Mouse (Mus musculus) liver (tissue): ENCODE measurements around the gene Ms4a8a.
A peak's percentile ranks its signal among the peaks of the same experiment; 100 is the strongest.
"Not testable (repeated sequence)": the region's sequence is repeated elsewhere in the genome, so short reads cannot be mapped to it uniquely, and the experiment has no call there.

Experiments
- DNase-seq: peaks from one replicate; pipeline ENCODE4 v3.0.0-alpha.2; 2020; ENCODE audit warnings: mixed read lengths

The Ms4a8a gene

DNA sequence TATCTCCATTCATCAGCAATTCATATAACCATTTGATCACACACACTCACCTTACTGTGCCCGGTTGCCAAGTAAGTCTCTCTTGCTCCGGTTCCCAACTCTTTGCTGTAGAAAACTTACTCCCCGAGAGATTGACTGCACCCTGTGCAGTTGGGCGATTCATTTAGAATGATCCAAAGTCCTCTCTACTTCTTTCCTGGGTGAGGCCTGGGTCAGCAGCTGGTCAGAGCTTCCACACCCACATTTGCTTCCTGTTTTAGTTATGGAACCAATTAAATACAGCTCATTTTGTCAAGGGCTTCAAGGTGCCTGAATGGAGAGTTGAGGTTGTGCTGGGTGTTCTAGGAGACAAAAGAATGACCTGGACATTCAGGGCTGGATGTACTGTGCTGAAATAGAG, at the start of gene Ms4a8a:
TSS of gene Ms4a8a (minus strand) at position 169 of the 400 bp plus-strand sequence.
- no peak for DNase-seq

DNA sequence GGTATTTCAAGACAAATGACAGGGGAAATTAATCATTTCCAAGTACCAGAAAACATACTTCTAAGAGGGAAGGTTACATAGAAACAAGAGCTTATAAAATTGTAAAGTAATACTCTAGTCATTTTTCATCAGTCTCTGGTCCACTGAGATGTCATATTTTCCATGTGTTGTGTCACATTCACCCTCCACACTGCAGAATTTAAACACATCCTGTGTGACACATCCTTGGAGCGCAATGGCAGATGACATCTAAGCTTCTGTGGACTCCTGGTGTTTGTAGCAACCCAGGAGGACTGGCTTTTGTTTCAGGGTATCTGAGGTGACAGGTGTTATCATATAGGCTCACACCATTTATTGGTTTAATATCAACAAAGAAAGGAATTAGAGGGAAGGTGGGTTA, 48.8 kb upstream of the Ms4a8a start:
- no peak for DNase-seq

DNA sequence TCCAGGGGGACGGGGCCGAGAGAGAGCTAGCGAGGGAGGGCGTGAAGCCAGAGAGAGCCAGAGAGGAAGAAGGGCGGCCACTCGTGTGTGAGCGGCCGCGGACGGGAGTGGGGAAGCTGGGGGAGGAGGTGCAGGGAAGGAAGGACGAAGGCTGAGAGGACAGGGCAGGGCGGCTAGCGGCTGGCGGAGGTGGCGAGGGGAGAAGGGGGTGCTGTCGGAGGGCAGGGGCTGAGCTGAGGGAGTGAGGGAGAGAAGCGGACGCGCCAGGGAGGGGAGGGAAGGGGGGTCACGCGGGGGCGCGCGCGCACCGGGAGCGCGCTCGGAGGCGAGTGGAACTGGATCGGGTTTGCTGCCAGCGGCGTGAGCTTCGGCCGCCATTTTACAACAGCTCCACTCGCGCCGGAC, 40.1 kb upstream of the Ms4a8a start:
- DNase-seq = peak; percentile 7

DNA sequence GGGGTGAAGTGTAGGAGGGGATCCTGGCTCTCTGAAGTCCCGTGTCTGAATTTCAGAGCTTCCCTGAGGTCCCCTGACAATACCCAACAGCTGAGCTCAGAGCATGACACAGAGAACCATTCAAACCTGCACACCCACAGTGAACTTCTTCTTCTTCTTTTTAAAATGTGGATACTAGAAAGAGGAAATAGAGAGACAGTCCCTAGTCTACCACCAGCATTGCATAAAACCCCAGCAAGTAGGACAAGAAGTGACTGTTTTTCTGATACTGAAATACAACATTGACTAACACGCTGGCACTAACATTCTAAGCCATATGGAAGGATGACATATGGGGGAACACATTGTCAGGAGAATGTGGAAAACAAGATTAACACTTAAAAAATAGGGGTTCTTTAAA, 38.4 kb upstream of the Ms4a8a start:
- DNase-seq = no peak

DNA sequence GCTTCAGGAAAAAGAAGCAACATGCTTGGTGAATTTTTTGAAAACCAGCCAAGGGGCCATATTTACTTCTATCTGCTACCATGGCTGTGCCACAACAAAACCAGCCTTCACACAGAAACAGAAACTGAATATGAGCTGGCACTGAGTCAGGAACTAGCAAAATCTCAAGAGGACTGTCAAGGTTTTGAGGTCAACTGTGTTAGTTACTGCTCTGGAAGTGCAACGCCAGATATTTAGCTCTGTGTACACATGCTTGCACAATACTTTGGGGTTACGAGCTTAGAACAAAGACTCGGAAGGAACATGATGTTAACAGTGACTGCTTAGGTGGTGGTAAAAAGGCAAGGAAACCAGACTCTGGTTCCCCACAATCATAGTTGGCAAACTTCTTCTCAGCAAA, 26.8 kb upstream of the Ms4a8a start:
- DNase-seq = no peak

DNA sequence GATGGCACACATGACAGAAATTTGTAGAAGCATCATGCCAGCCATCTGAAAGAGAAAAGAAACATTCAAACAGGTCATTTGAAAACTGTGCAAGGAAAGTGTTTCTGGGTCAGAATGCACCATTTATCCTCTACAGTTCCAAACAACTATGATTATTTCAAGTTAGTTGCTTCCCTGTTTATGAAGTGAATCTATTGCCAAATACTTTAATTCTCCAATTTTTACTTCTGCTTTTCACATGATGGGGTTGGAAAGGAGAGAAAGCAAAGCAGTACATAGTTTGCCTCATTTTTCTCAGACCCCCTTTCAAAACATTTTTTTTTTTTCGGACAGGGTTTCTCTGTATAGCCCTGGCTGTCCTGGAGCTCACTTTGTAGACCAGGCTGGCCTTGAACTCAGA, 21.0 kb upstream of the Ms4a8a start:
- no peak for DNase-seq

DNA sequence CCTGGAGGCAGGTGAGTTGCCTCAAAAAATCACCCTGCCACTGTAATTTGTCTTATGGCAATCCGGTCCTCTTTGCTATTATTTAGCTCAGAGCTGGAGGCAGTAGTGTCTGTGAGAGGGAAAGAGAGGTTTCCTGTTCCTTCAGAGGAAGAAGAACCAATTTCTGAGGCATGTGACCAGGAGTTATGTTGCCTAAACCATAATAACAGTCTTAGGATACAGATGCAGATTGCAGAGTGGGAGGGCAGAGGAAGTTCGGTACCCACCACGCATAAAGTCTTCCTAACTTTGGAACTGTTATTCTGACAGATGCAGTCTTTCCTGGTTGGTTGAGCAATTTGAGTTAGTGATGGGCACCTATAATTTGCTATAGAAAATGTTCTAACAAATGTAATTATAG, 17.5 kb upstream of the Ms4a8a start:
- no peak for DNase-seq

DNA sequence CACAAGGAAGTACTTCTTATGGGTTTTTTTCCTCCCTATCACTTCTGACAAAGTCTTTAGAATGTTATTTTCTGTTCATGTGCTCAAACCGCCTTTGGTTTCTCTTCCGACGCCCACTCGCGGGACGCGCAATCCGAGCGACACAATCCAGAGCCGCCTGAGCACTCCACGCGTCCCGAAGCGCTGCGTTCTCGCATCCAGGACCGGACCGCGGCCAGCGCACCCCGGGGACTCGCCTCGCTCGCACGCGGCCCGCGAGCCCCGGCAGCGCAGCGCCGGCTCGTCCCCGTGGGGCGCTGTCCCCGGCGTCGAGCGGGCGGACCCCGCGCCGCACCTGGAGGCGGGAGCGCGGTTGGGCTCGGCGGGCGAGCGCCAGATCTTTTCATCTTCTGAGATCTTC, 11.2 kb upstream of the Ms4a8a start:
- DNase-seq = not testable (repeated sequence)

DNA sequence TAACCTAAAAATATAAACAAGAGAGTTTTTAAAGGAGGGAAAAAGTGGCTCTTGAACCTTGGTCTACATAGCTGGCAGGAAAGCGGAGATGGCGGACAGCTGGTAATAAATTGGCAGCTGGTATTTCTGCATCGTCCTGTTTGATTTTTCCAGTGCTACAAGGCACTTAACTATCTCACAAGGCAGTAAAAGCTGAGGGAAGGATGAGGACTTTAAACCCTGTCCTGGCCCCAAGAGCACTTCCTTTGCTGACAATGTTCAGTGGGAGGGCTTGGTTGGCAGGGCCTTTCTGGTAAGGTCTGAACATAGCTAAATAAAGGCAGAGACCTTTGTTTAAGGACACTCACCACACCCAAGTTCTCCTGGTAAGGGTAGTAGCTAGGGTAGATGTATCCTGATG, 10.5 kb downstream of the Ms4a8a start:
- no peak for DNase-seq

DNA sequence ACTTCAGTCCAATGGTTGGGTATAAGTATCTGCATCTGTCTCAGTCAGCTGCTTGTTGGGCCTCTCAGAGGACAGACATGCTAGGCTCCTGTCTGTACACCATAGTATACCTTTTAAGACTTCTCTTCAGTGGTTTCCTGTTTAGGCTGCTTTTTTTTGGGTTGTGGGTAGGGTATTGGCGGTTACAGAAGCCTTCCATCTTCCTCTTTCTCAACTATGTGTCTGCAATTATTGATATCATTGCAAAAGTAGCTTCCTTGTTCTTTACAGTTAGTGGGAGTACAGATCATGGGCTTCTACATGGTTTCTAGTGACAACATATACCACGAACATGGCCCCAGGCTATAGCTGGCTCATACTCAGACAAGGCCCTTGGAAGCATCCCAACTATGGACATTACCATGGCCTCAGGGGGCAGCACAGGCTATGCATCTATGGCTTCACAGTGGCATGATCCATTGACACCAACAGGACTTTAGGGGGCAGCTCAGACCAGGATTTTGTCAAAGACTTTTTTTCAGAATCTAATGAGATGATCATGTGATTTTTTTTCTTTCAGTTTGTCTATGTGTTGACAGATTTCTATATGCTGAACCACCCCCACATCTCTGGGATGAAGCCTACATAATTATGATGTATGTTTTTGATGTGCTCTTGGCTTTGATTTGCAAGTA, 15.6 kb downstream of the Ms4a8a start:
- DNase-seq = no peak

DNA sequence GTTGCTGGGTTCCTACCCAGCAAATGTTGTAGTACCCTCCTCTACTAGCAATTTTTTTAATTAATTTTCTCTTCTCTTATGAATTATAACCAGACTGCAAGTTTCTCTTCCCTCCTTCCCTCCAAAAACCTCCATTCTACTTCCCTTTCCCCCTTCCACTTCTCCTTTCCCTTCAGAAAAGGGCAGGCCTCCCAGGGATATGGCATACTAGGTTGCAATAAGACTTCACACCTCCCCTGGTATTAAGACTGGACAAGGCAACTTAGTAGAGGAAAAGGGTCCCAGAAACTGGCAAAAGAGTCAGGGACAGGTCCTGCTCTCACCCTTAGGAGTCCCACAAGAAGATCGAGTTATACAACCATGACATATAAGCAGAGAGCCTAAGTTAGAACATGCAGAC, 20.0 kb downstream of the Ms4a8a start:
- no peak for DNase-seq

DNA sequence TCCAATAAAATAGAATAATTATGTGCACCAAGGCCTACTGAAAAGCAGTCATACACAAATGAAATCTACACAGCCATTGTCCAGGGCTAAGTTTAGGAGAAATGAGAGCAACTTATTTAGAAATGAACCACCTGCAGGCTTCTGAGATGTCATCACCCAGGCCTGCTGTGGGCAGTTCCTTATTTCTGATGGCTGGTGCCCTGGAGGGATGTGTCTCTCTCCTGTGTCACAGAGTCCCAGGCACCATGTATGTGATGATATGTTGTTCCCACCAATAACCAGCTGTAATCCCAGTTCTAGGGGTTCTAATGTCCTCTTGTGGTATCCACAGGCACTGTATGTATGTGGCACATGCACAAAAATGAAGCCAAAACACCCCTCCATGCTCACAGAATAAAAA, 20.9 kb downstream of the Ms4a8a start:
- DNase-seq = no peak

DNA sequence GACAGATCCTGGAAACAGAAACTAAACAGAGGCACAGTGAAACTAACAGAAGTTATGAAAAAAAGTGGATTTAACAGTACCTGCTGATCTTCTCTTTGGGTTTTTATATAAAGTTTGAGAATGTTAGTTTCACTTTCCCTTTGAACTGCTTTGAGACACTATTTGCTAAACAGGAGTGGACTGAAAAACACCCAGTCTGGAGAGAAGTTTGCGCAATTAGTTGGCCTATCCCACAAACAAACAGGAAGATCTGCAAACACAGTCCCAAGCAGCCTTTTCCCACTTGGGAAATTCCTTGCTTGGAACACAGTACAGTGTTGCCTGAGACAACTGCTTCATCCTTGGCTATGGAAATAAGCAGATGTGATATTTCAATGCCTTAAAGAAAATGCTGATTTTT, 25.2 kb downstream of the Ms4a8a start:
- not testable (repeated sequence) for DNase-seq

DNA sequence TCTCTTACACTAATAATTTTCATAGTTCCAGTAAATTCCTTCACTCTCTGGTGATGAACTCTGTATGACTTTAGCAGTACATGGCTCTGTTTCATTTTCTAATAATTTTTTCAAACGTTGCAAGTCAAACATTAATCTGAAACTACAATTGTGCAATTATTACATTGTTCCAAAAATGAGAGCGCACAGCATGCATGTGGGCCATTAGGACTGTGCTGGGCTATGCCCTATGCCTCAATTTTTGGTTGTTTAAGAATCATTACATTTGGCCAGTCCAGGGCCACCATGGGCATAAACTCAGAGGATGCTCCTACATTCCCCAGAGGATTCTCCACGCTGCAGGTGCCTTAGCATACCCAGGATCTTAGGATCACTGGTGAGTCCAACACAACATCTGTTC, 27.6 kb downstream of the Ms4a8a start:
- no peak for DNase-seq

DNA sequence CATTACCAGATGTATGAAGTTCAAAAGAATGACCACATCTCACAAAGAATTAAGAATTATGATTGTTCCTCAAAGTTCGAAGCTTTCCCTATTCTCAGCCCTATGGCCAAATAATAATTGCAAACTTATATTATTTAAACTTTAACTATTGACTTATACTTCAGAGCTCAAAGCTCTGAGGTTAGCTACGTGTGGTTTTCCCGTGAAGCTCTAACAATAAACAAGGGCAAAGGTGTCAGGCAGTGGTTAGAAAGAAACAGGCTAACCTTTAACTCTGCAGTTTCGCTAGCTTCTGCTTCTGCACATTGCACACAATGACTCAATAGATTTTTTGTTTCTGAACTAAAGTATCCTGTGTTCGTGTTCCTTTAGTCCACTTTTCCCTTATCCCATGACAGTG, 28.0 kb downstream of the Ms4a8a start:
- no peak for DNase-seq

DNA sequence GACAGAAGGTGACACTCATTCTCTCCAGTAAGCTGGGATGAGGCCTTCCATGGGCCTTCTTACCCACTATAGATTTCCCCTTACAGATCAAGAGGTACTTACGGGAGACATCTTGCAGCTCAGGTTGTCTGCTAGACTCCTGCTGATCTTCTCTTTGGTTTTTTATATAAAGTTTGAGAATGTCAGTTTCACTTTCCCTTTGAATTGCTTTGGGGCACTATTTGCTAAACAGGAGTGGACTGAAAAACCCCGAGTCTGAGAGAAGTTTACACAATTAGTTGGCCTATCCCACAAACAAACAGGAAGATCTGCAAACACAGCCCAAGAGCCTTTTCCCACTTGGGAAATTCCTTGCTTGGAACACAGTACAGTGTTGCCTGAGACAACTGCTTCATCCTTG, 30.6 kb downstream of the Ms4a8a start:
- no peak for DNase-seq

DNA sequence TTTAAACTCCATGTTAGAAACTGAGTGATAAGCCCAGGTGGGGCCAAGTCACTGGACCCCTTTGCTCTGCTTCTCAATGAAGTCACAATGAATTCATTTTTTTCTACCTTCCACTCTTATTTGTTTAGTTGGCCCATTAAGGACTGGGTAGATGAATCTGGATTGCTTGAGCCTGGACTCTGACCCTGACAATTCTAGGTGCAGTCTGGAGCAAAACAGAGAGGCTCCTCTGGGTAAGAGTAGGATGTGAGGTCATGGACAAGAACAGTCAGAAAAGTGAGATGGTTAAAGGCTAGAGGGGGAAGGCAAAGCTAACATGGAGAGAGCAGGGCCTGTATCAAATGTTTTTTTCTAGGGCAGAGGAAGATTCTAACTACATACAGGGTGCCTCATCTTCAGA, 31.5 kb downstream of the Ms4a8a start:
- no peak for DNase-seq

DNA sequence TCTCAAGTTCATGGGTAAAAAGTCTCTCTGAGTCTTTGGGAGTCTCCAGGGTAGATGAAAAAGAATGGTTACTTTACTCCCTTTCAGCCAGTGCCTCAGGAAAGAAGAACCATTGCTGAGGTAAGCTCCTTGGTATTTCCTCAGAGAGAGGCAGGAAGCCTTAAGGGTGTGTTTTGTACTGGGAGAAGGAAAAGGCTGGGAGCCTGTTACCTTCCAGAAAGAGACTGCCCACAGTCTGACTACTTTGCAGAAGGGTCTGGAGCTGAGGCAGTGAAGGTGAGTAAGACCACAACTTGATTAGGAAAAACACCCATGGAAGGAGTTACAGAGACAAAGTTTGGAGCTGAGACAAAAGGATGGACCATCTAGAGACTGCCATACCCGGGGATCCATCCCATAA, 32.4 kb downstream of the Ms4a8a start:
- DNase-seq = no peak

DNA sequence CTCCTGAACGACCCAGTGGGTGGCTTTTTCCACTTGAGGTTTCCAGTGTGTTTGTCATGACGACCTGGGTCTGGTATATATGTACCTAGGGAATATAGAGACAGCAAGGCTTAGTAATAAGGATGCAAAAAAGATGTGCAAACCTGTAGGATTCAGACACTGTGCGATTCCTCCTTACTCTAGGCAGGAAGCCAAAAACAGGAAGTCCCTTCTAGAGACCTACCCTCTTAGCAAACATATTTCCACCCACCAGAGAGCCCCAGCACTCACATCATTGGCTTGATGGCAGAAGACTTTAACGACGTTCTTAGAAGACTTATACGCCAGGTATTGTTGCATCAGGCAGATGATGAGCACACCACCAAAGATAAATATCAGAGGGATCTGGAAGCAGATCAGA, 32.9 kb downstream of the Ms4a8a start:
- no peak for DNase-seq

DNA sequence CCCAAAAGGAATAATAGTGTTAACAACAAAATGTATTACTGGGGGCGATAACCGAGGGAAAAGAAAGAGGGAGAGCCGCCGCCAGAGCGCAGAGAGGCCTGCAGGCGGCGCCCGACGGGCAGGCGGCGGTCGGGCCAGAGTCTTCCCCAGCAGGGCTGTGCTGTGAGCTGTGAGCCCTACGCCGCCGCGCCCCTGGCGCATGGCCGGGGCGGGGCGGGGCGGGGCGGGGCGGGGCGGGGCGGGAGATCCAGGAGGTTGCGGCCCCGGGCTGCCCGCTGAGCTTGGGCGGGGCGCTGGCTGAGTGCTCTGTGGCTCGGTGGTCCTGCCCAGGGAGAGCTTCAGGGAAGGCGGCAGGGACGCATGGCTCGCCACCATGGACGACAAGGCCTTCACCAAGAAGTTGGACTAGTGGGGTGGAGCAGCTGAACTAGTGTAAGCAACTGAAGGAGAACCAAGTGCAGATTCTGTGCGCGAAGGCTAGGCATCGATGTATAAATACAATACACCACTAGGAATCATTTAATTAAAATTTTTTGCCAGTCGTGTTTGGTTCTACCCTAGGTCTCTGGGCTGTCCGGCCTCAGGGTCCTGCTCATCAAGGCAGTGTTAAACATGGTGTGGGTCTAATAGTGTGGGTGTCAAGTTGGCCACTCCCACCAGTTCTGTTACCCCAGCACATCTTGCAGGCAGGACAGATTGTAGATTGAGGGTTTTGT, 35.7 kb downstream of the Ms4a8a start:
- DNase-seq = peak; percentile 81

DNA sequence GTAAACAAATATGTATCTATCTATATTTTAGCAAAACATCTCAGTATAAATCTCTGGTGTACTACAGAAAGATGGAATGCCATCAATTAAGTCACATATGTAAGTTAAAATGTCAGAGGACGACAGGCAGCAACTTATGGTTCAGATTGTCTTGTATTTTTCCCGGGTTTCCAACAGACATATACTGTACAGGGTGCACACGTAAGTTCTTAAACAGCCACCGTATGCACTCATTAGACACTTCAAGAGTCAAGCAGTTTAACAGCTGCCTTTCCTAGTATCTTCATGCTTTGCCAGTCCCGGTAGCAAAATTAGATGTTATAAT, 36.3 kb downstream of the Ms4a8a start:
- DNase-seq = no peak

DNA sequence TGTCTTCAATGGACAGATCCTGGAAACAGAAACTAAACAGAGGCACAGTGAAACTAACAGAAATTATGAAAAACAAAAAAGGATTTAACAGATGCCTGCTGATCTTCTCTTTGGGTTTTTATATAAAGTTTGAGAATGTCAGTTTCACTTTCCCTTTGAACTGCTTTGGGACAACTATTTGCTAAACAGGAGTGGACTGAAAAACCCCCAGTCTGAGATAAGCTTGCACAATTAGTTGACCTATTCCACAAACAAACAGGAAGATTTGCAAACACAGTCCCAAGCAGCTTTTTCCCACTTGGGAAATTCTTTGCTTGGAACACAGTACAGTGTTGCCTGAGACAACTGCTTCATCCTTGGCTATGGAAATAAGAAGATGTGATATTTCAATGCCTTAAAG, 43.3 kb downstream of the Ms4a8a start:
- no peak for DNase-seq

DNA sequence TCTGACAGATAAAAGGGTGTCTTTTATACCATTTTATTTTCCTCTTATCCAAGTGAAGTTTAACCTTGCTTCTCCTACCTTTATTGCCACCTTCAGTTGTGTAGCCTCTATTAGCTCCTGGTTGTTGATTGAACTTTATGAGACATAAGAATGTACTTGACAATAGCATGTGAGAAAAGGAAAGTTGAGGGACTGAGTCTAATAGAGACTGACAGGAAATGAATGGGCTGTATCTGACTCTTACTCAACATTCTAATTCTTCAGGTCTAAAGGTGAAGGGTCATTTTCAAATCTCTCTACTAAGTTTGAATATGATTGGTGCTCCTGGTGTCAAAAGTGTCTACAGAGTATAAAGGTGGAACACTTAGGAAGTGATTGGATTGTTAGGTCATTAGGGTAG, 58.5 kb downstream of the Ms4a8a start:
- DNase-seq = no peak

DNA sequence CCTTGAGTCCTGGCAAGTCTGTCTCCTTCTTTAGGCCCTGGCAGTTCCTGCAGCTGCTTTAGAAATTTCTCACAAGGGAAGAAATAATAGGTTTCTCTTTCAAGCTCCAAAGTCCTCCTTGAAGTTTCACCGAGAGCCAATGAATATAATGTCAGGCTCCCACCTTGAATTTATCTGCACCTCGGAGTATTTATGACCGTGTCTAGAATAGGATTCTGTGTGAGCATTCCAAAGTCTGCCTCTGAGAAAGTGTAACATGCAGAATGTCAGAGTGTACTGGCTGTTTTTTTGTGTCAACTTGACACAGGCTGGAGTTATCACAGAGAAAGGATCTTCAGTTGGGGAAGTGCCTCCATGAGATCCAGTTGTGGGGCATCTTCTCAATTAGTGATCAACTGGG, 63.0 kb downstream of the Ms4a8a start, which contains the start of gene Ms4a18:
TSS of gene Ms4a18 (minus strand) at position 141 of the 400 bp plus-strand sequence.
- no peak for DNase-seq
